Mouse (Mus musculus): ENCODE measurements at regions not wholly inside any gene's neighbourhood (a gene's known extent, or its start where the extent isn't known, plus 50 kb on each side); places are given as distances from the start of the nearest gene placed in this dataset.

- no peak for DNase-seq (ENCODE audit: low read depth)
These were observed 523.5 kb upstream of the Mpdz start for GRCm38 (mm10) chr4:81966054-81966623.

GRCm38 (mm10) chr4:81963112-81963511 lies 520.5 kb upstream of the Mpdz start:
- no peak for DNase-seq (ENCODE audit: low read depth)

DNA sequence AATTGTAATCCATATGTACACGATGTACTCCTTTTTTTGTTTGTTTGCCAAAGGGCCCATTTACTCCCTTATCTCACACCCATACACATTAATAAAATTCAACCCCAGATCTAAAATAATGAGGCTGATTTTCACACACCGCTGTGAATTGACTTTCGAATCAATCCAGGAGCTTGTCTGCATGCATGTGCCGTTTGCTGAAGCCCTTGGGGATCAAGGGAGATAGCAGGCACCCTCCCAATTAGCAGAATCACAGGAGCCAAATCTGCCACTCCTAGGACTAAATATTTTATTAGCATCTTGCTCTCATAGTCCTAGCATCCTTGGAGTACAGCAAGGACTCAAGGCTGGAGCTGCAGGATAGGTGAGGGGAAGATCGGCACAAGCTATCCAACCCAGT lies 520.0 kb upstream of the Mpdz start:
- DNase-seq (ENCODE audit: low read depth): no peak

GRCm38 (mm10) chr4:81960552-81961534 lies 518.2 kb upstream of the Mpdz start:
- DNase-seq (ENCODE audit: low read depth): no peak

DNA sequence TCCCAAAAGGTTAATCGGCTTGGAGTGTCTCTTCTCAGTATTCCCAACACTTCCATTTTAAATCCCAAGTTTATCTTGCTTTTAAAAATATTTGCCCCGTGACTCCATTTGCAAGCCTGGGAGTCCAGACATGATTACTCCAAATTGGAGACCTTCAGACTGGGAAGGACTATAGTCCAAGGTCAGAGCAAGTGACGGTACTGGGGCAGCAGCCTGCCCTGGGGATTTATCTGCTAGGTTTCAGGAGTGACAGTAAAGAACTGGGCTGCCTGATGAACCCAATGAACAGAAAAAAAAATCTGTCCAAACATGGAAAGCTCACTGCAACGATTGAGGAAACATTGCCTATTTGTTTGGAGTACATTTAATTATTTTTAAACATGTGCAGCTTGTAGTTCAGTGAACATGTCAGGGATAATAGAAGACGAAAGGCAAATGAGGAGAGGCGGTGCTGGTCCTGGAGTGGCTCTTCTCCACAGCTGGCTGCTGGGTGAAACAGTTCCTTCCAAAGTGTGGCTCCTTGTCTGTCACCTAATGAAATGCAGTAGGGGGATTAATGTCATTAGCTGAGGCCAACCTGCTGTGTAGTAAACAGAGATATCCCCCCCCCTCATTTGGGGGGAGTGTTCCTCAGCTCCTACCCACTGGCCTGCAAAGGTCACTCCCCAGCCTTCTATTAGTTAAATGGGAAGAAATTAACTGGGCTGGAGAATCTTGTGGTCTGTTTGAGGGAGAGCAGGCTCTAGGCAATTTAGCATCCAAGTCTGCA lies 514.5 kb upstream of the Mpdz start:
- DNase-seq (ENCODE audit: low read depth): no peak

- DNase-seq (ENCODE audit: low read depth): no peak
These were observed 510.4 kb upstream of the Mpdz start for GRCm38 (mm10) chr4:81953023-81953422.

DNA sequence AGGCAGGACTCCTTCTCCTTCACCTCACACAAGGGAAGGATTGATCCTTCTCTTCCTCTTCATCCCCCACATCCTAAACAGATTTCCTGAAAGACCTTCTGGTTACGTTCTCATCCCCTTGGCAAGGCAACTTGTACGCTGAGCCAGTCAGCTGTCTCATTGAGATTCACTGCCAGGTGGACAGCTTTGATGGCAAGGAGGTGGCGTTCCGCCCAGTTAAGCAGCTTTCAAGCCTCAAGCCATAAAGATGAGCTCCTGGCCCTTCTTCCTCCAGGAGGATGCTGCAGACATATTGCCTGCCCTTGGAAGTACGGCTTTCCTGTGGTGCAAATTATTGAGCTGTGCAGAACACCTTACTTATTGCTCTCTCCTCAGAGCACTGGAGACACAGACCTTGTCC lies 494.8 kb upstream of the Mpdz start:
- DNase-seq (ENCODE audit: low read depth): no peak

DNA sequence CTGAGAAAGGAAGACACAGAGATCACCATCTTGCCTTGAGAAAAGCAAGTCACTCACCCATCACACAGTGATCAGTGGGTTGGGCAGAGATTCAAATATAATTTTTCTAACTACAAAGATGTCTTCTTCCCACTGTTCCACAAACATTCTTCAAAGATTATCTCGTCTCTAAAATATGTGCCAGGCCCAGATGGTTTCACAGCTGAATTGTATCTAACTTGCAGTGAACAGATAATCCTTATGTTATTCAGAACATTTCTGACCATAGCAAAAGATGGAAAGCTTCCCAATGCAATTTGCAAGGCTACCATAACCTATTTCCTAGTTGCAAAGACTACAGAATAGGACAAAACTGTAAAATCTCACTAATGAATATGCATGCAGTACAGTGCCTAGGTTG lies 488.3 kb upstream of the Mpdz start:
- no peak for DNase-seq (ENCODE audit: low read depth)

DNA sequence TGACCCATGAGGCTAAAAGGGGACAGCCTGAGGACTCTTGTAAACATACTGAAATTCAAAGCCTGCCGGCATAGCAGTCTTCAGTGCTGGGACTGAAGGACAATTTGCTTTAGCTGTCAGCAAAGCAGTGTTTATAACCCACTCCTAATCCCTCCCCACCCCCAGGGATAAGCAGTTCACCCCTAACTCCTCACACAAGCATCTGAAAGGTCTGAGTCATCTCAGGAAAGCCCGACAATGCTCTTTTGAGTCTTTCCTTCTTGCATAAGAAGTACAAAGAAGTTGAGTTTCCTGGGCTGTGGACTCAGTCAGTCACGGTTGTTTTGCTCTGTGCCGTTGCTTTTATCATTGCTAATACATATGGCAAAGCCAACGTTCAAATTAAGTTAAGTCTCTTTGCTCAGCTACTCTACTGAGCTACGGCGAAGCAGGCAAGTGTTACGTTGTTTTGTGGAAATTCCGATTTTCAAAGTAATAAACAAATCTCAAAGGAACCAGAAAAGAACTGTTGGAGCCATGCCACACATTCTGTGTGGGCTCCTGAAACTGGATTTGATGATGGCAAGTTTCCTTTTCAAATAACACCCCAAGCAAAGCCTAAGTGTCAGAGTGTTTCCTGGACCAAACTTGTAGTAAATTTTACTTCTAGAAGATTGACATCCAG lies 486.1 kb upstream of the Mpdz start:
- no peak for DNase-seq (ENCODE audit: low read depth)

GRCm38 (mm10) chr4:81927176-81927714 lies 484.6 kb upstream of the Mpdz start:
- no peak for DNase-seq (ENCODE audit: low read depth)

- DNase-seq (ENCODE audit: low read depth): no peak
These were observed 484.1 kb upstream of the Mpdz start for GRCm38 (mm10) chr4:81926662-81927141.

- no peak for DNase-seq (ENCODE audit: low read depth)
These were observed 483.0 kb upstream of the Mpdz start for GRCm38 (mm10) chr4:81925611-81926010.

DNA sequence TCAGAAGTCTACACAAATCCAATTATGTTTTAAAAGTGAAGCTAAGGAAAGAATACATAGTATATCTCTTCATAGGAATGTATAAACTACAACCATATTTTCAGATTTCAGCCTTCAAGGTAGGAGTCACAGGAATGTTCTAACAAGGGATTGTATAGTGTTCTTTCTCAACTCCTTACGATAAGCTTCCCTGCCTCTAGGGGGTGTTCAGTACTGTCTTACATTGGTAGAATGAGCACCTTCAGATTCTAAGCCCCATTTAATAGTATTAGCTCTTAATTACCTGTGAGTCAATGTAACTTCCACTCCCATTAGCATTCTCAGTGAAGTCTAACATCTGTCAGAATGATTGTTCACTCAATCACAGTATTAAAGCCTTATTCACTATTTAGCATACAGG lies 481.5 kb upstream of the Mpdz start:
- DNase-seq (ENCODE audit: low read depth): no peak

DNA sequence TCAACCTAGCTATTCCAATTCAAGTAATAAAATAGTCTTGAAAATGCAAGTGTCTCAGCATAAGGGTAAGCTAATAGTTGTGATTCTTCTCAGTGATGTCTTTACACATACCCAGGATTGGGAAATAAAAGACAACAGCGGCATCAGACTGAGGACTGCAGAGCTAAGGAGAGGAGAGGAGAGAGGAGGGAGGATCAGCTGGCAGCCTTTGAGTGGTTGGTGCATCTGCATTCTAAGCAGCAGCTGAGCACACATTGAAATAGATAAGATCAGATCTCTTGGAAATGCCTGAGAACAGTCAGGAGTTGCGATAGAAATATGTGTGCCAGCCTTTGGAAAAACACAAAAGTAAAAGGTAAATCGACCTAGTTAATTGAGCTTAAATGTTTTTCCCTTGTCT lies 480.3 kb upstream of the Mpdz start:
- no peak for DNase-seq (ENCODE audit: low read depth)

- no peak for DNase-seq (ENCODE audit: low read depth)
These were observed 472.4 kb upstream of the Mpdz start for GRCm38 (mm10) chr4:81914971-81915370.

GRCm38 (mm10) chr4:81913296-81913695 lies 470.7 kb upstream of the Mpdz start:
- DNase-seq (ENCODE audit: low read depth): no peak

GRCm38 (mm10) chr4:81912653-81913052 lies 470.0 kb upstream of the Mpdz start:
- no peak for DNase-seq (ENCODE audit: low read depth)

DNA sequence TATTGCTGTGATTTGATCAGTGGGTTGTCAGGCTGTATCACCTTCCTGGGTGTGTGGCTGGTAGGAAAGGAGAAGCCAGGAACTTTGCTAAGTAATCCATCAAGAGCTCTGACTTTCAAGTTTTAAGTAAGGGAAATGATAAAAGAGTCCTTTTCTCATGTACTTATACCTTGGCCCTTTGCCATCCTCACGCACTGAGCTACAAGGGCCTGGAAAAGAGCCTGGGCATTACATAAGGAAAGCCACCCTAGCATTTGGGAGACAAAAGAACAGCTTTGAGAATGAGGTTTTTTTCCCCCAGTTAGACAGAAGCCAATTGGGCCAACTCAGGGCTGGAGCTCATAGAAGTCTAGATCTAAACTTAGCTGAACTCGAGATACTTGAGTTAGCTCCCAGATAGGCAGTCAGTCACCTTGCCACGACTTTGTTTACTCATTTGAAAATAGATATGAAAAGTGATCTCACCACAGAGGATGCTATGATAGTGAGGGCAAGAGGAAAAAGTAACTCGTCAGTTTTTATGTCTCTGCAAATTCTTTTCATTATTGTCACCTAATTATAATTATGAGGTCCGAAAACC lies 457.4 kb upstream of the Mpdz start:
- no peak for DNase-seq (ENCODE audit: low read depth)

DNA sequence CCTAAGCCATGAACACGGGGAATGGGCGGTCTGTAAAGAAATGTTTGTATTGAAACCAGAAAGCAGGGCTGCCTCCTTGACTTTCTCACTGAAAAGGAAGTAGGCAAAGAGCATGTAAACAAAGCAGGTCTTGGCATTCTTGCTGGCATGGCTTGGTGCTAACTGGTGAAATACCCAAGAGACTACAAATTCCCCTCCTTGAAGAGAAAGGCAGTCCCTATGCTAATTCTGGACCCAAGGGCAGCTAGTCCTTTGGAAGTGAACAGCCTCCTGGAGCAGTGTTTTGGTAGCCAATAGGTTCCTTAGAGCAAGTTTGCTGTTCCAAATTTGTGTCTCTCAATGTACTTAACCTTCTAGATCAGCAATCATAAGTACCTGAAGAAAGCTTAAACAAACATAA lies 456.0 kb upstream of the Mpdz start:
- no peak for DNase-seq (ENCODE audit: low read depth)

GRCm38 (mm10) chr4:81897451-81897850 lies 454.8 kb upstream of the Mpdz start:
- no peak for DNase-seq (ENCODE audit: low read depth)

DNA sequence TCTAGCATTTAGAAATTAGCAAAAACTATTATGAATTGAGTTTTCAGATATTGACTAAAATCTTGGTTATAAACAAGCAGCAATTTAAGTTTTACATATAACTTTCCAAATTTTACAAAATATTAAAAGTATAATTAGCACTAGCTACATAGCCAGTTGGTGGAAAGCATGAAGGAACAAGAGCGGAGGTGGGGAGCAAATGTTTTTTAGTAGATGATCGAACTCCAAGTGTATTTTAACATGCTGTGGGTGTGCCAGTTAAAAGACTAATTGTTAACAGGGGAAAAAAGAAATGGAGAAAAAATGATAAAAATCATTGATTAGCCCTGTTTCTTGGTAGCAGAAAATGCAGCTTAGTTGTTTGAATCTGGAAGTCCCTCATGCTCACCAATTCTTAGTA lies 426.3 kb upstream of the Mpdz start:
- no peak for DNase-seq (ENCODE audit: low read depth)
